Mouse (Mus musculus): ENCODE measurements around the gene Pappa.

DNA sequence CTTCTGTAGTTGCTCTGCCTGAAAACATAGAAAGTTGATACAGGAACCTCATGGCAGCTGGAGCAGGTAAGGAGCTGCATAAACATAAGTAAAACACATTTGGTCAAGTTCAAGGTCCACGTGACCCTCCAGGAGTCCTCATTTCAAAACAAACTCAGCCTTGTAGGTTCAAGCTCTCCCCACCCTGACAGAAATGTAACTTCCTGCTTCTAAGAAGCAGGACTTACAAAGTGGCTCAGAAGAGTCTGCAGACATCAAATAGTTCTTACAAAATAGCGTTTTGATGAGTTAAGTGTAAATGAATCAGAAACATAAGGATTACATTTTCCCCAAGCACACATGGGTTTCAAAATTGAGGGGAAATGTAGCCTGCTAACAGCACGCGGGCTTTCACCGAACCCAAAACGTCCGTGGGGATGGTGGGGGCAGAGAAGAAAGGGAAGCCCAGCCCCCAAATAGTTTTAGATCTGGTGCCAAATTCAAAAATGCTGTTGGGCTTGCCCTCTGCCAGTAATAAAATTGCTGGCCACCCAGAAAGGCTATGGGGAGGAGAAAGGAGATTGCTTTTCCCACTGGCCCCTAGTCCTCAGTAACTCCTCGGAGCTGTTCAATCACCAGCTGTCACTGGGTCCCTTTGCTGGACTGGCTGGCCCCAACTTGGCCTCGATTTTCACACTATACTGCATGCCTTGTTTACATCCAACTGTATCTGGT lies 93.8 kb downstream of the Pappa start:
- TF ChIP-seq CTCF (IDR thresholded peaks at IDR 0.05; ENCODE audit: insufficient read depth, low read depth, low read length): no peak
- TF ChIP-seq POLR2A (IDR thresholded peaks at IDR 0.05; ENCODE audit: insufficient read depth, low read depth, low read length): no peak
